Mouse (Mus musculus) layer of hippocampus, postnatal 14 days (tissue): ENCODE data around the gene Spink2. TPM values are rescaled to one million over a fixed set of nuclear protein-coding genes. Genes with fewer than 3 reads are reported as not detected.
"Not testable (repeated sequence)": the region's sequence is repeated elsewhere in the genome, so short reads cannot be mapped to it uniquely, and the experiment has no call there.

Experiments
- DNase-seq, 2 experiments: peaks; one replicate each; pipeline ENCODE4 v3.0.0; 2021 to 2022; ENCODE audit warnings: low spot score in 2 of 2, mixed read lengths in 1 of 2
- long read RNA-seq, 2 experiments: library from polyadenylated mRNA; stranded (forward); transcript quantifications; one replicate each; pipeline ENCODE4 v2.0.0; 2021
- total RNA-seq, 2 experiments: library from RNA; stranded (reverse); gene quantifications; 2 replicates each; pipeline ENCODE4 v1.2.3; 2021

Gene Spink2
- not detected for total RNA-seq
- long read RNA-seq, experiment 1, result 0 reads
- long read RNA-seq, experiment 2, result 0 reads

- DNase-seq, result no peak
Observed at GRCm38 (mm10) chr5:77211236-77211635, at the start of gene Spink2. Spink2 (minus strand) TSS chr5:77211471.

GRCm38 (mm10) chr5:77260141-77260540 lies 48.9 kb upstream of the Spink2 start:
- DNase-seq, result no peak

GRCm38 (mm10) chr5:77259315-77259714 lies 48.0 kb upstream of the Spink2 start:
- DNase-seq, result no peak

- DNase-seq, result no peak
Observed at GRCm38 (mm10) chr5:77257603-77258002, 46.3 kb upstream of the Spink2 start.

GRCm38 (mm10) chr5:77254402-77254801 lies 43.1 kb upstream of the Spink2 start:
- DNase-seq, result no peak

GRCm38 (mm10) chr5:77253154-77253553 lies 41.9 kb upstream of the Spink2 start:
- no peak for DNase-seq

- DNase-seq, result no peak
Observed at GRCm38 (mm10) chr5:77252115-77252827, 41.0 kb upstream of the Spink2 start.

GRCm38 (mm10) chr5:77251656-77252055 lies 40.4 kb upstream of the Spink2 start:
- no peak for DNase-seq

GRCm38 (mm10) chr5:77250083-77250482 lies 38.8 kb upstream of the Spink2 start:
- DNase-seq, result no peak

- no peak for DNase-seq
Observed at GRCm38 (mm10) chr5:77245787-77246671, 34.8 kb upstream of the Spink2 start.

- no peak for DNase-seq
Observed at GRCm38 (mm10) chr5:77245463-77245786, 34.2 kb upstream of the Spink2 start.

GRCm38 (mm10) chr5:77244331-77244987 lies 33.2 kb upstream of the Spink2 start:
- DNase-seq, result peak; percentile 34 to 42

- no peak for DNase-seq
Observed at GRCm38 (mm10) chr5:77237104-77237503, 25.8 kb upstream of the Spink2 start.

GRCm38 (mm10) chr5:77234921-77235320 lies 23.6 kb upstream of the Spink2 start:
- DNase-seq, result no peak

GRCm38 (mm10) chr5:77231863-77232262 lies 20.6 kb upstream of the Spink2 start:
- not testable (repeated sequence) for DNase-seq

GRCm38 (mm10) chr5:77228986-77229385 lies 17.7 kb upstream of the Spink2 start:
- DNase-seq, result peak in 1 of 2 experiments; percentile 45

- DNase-seq, result no peak
Observed at GRCm38 (mm10) chr5:77223043-77223975, 12.0 kb upstream of the Spink2 start.

- no peak for DNase-seq
Observed at GRCm38 (mm10) chr5:77217724-77218123, 6.5 kb upstream of the Spink2 start.

- peak; percentile 59 to 78 for DNase-seq
Observed at GRCm38 (mm10) chr5:77217211-77217610, 5.9 kb upstream of the Spink2 start.

GRCm38 (mm10) chr5:77206134-77206533 lies 5.1 kb downstream of the Spink2 start:
- no peak for DNase-seq

- DNase-seq, result no peak
Observed at GRCm38 (mm10) chr5:77202238-77202637, 9.0 kb downstream of the Spink2 start.
